Comparison of ENCODE assay signal across 8 mouse cellular contexts in genomic region chr2:122702181-122703036, GRCm38 (mm10). TPM values are rescaled to one million over a fixed set of nuclear protein-coding genes. Genes with fewer than 3 reads are reported as not detected.
DNase-seq lines count a peak whose midpoint lies in the region; ATAC-seq and TF ChIP-seq lines count a peak whose summit lies in the region.

TSS of gene Slc30a4 (minus strand) at chr2:122702663.

- H3K4me2 ChIP-seq in CH12.LX (ENCODE audit: insufficient read depth, low read depth, poor library complexity, severe bottlenecking), result peak within 1 kb of the TSS; percentile 100
- peak within 1 kb of the TSS; percentile 75 for H3K4me2 ChIP-seq in forebrain, postnatal 0 days (ENCODE audit: low read depth)
- H3K4me2 ChIP-seq in lung, embryonic 14.5 days, result peak within 1 kb of the TSS; percentile 82

- peak; percentile 44 for DNase-seq in CH12.LX (ENCODE audit: extremely low read depth)
- DNase-seq in cerebellum, adult 11 months, result peak; percentile 78
- peak; percentile 90 for DNase-seq in forebrain, postnatal 0 days
- peak; percentile 72 for DNase-seq in heart, postnatal 25 days (ENCODE audit: low spot score)
- peak; percentile 52 to 73 for DNase-seq in layer of hippocampus, adult 2 months (ENCODE audit: low spot score in 2 of 2)
- peak; percentile 92 for DNase-seq in lung, embryonic 14.5 days
- peak; percentile 67 for DNase-seq in thymus, adult 2 months

- peak within 1 kb of the TSS; percentile 78 to 85 (median 79) for H3K4me3 ChIP-seq in CH12.LX (replicated peaks in 1 of 3; ENCODE audit: low read depth in 2 of 3, low read length in 2 of 3, poor library complexity in 1 of 3)
- H3K4me3 ChIP-seq in forebrain, postnatal 0 days (ENCODE audit: low read depth, low read length), result peak within 1 kb of the TSS; percentile 79
- H3K4me3 ChIP-seq in layer of hippocampus, adult 2 months, result peak within 1 kb of the TSS; percentile 79
- H3K4me3 ChIP-seq in lung, embryonic 14.5 days (ENCODE audit: low read depth, low read length), result peak within 1 kb of the TSS; percentile 73
- H3K4me3 ChIP-seq in olfactory bulb, adult 2 months (ENCODE audit: insufficient read depth, low read depth, low read length), result peak within 1 kb of the TSS; percentile 84
- H3K4me3 ChIP-seq in thymus, adult 2 months (ENCODE audit: control insufficient read depth, insufficient read depth, low read length), result peak within 1 kb of the TSS; percentile 82

- no peak for TF ChIP-seq RAD21 in CH12.LX (IDR thresholded peaks at IDR 0.05; ENCODE audit: low read depth, low read length)

- TF ChIP-seq CTCF in CH12.LX (conservative IDR thresholded peaks at IDR 0.05 in 1 of 2, IDR thresholded peaks at IDR 0.05 in 1 of 2; ENCODE audit: low read depth in 2 of 2, low read length in 2 of 2), result no peak
- peak; percentile 30; the same call in 1 of the 2 replicates for TF ChIP-seq CTCF in forebrain, postnatal 0 days (IDR thresholded peaks at IDR 0.05; ENCODE audit: low read depth)
- no peak; the same call in 1 of the 2 replicates for TF ChIP-seq CTCF in layer of hippocampus, adult 2 months (conservative IDR thresholded peaks at IDR 0.05)
- no peak for TF ChIP-seq CTCF in lung, embryonic 14.5 days (IDR thresholded peaks at IDR 0.05; ENCODE audit: low read depth)
- peak; percentile 15; the same call in 1 of the 2 replicates for TF ChIP-seq CTCF in olfactory bulb, adult 2 months (IDR thresholded peaks at IDR 0.05; ENCODE audit: insufficient read depth, low read depth, low read length)
- TF ChIP-seq CTCF in thymus, adult 2 months (IDR thresholded peaks at IDR 0.05; ENCODE audit: borderline replicate concordance, control insufficient read depth, extremely low read depth, insufficient read depth, low read length, poor library complexity), result no peak; the same call in 1 of the 2 replicates

- TF ChIP-seq POLR2A in CH12.LX (IDR thresholded peaks at IDR 0.05; ENCODE audit: low read depth, low read length), result peak; percentile 48; the same call in 1 of the 2 replicates
- peak; percentile 26; the same call in 1 of the 2 replicates for TF ChIP-seq POLR2A in olfactory bulb, adult 2 months (IDR thresholded peaks at IDR 0.05; ENCODE audit: insufficient read depth, low read depth, low read length)
- peak; percentile 75 for TF ChIP-seq POLR2A in thymus, adult 2 months (IDR thresholded peaks at IDR 0.05; ENCODE audit: control insufficient read depth, extremely low read depth, insufficient read depth, low read length, poor library complexity)

- H3K4me1 ChIP-seq in CH12.LX (ENCODE audit: control insufficient read depth in 1 of 2, insufficient read depth in 2 of 2), result peaks cover 0 to 22% of the 10 kb centered on the region in 2 experiments; a peak in 1 of 4 replicates
- H3K4me1 ChIP-seq in forebrain, postnatal 0 days (ENCODE audit: insufficient read depth), result peaks cover 6% of the 10 kb centered on the region
- H3K4me1 ChIP-seq in lung, embryonic 14.5 days (ENCODE audit: insufficient read depth), result 0 out of 2 replicates have a peak, but pooled peaks cover 4% of the 10 kb centered on the region
- H3K4me1 ChIP-seq in olfactory bulb, adult 2 months (ENCODE audit: control insufficient read depth, insufficient read depth, low read length), result no peaks in the 10 kb centered on the region
- H3K4me1 ChIP-seq in thymus, adult 2 months (replicated peaks; ENCODE audit: control insufficient read depth, insufficient read depth, low read length), result peaks cover 5% of the 10 kb centered on the region

- dilution Hi-C loops in CH12.LX (cut with MboI; ENCODE audit: extremely low pct_ligation_motif_present, extremely low pct_unique_long_range_greater_than_20kb, low sequenced_read_pairs), result no loop called here

- no peaks in the 10 kb centered on the region for H3K9me3 ChIP-seq in CH12.LX (replicated peaks; ENCODE audit: low read length)
- no peaks in the 10 kb centered on the region for H3K9me3 ChIP-seq in forebrain, postnatal 0 days (ENCODE audit: low read length)
- H3K9me3 ChIP-seq in lung, embryonic 14.5 days (ENCODE audit: low read depth, low read length), result no peaks in the 10 kb centered on the region

- WGBS in forebrain, postnatal 0 days, result under 1% methylated on average over 104 of the region's 111 CpGs
- WGBS in lung, embryonic 14.5 days, result under 1% methylated on average over 94 of the region's 111 CpGs
- WGBS in olfactory bulb, adult 2 months, result under 1% methylated on average over 109 of the region's 111 CpGs
- 3% methylated on average over 104 of the region's 111 CpGs for WGBS in thymus, adult 2 months

- no peak within 1 kb of the TSS for H3K27ac ChIP-seq in CH12.LX (ENCODE audit: insufficient read depth, low read depth)
- H3K27ac ChIP-seq in forebrain, postnatal 0 days (ENCODE audit: low read depth, low read length), result peak within 1 kb of the TSS; percentile 79
- H3K27ac ChIP-seq in layer of hippocampus, adult 2 months, result peak within 1 kb of the TSS; percentile 88
- peak within 1 kb of the TSS; percentile 24; the same call in 1 of the 2 replicates for H3K27ac ChIP-seq in lung, embryonic 14.5 days (ENCODE audit: low read depth)
- H3K27ac ChIP-seq in olfactory bulb, adult 2 months (ENCODE audit: insufficient read depth, low read depth, low read length), result peak within 1 kb of the TSS; percentile 69
- H3K27ac ChIP-seq in thymus, adult 2 months (ENCODE audit: control insufficient read depth, insufficient read depth, low read length), result no peak within 1 kb of the TSS

- in situ Hi-C loops in CH12.LX (cut with MboI; ENCODE audit: low pct_ligation_motif_present, low pct_unique_long_range_greater_than_20kb, low sequenced_read_pairs), result no loop called here

- peak; percentile 95 for ATAC-seq in forebrain, postnatal 0 days
- ATAC-seq in lung, embryonic 14.5 days (ENCODE audit: insufficient read depth), result peak; percentile 99

- peaks cover 19% of the 10 kb centered on the region for H3K27me3 ChIP-seq in CH12.LX (replicated peaks)
- H3K27me3 ChIP-seq in forebrain, postnatal 0 days (ENCODE audit: insufficient read depth, low read length), result no peaks in the 10 kb centered on the region
- H3K27me3 ChIP-seq in lung, embryonic 14.5 days (ENCODE audit: insufficient read depth, low read length), result no peaks in the 10 kb centered on the region
- no peaks in the 10 kb centered on the region for H3K27me3 ChIP-seq in thymus, adult 2 months (ENCODE audit: control insufficient read depth, insufficient read depth, low read length)

- intact Hi-C loops in heart, postnatal 25 days (cut with DNase I), result loop anchor here (2.0 kb wide), 1 partner anchor 36 kb away; the partner anchor contains the start of gene Bloc1s6

- H3K79me2 ChIP-seq in CH12.LX (replicated peaks; ENCODE audit: control insufficient read depth, extremely low read depth, insufficient read depth, poor library complexity, severe bottlenecking), result no peaks in the 10 kb centered on the region

- H3K36me3 ChIP-seq in CH12.LX (replicated peaks in 1 of 2; ENCODE audit: control insufficient read depth in 1 of 2, insufficient read depth in 1 of 2, low read length in 1 of 2), result peaks cover 0 to 3% of the 10 kb centered on the region in 2 experiments
- no peaks in the 10 kb centered on the region for H3K36me3 ChIP-seq in forebrain, postnatal 0 days (ENCODE audit: insufficient read depth)
- H3K36me3 ChIP-seq in lung, embryonic 14.5 days (ENCODE audit: insufficient read depth), result no peaks in the 10 kb centered on the region
- H3K36me3 ChIP-seq in thymus, adult 2 months (ENCODE audit: control insufficient read depth, insufficient read depth, low read length), result no peaks in the 10 kb centered on the region

- no peak for TF ChIP-seq EP300 in CH12.LX (IDR thresholded peaks at IDR 0.05; ENCODE audit: low read length)

- H3K9ac ChIP-seq in CH12.LX (ENCODE audit: insufficient read depth, low read depth), result peak within 1 kb of the TSS; percentile 78
- H3K9ac ChIP-seq in forebrain, postnatal 0 days, result peak within 1 kb of the TSS; percentile 73
- peak within 1 kb of the TSS; percentile 71 for H3K9ac ChIP-seq in lung, embryonic 14.5 days

TF ChIP-seq in CH12.LX, 34 proteins besides CTCF, POLR2A, EP300 and RAD21:
- TF ChIP-seq ELF1 (IDR thresholded peaks at IDR 0.05; ENCODE audit: low read depth, low read length) (no peak; the same call in 1 of the 2 replicates), ZC3H11A (IDR thresholded peaks at IDR 0.05; ENCODE audit: low read depth, low read length) (no peak), NRF1 (IDR thresholded peaks at IDR 0.05; ENCODE audit: low read depth, low read length) (peak; percentile 81), MAZ (IDR thresholded peaks at IDR 0.05; ENCODE audit: low read depth, low read length) (peak; percentile 72; the same call in 1 of the 2 replicates), MXI1 (IDR thresholded peaks at IDR 0.05; ENCODE audit: low read depth, low read length) (no peak), BHLHE40 (IDR thresholded peaks at IDR 0.05; ENCODE audit: low read depth, low read length) (peak; percentile 34; the same call in 1 of the 2 replicates), MEF2A (IDR thresholded peaks at IDR 0.05; ENCODE audit: borderline replicate concordance, low read depth, low read length) (no peak; the same call in none of the 2 replicates), SIN3A (IDR thresholded peaks at IDR 0.05; ENCODE audit: low read length) (peak; percentile 61; the same call in 1 of the 2 replicates), MAFK (IDR thresholded peaks at IDR 0.05; ENCODE audit: insufficient replicate concordance, low read length) (no peak), HCFC1 (IDR thresholded peaks at IDR 0.05; ENCODE audit: low read depth, low read length) (peak; percentile 54), IRF4 (IDR thresholded peaks at IDR 0.05; ENCODE audit: low read depth, low read length) (no peak), RCOR1 (conservative IDR thresholded peaks at IDR 0.05; ENCODE audit: low read depth, low read length) (no peak), TCF12 (IDR thresholded peaks at IDR 0.05; ENCODE audit: low read depth, low read length) (peak; percentile 9; the same call in 1 of the 2 replicates)

RNA-seq across cellular contexts. Expression of gene Slc30a4, which starts in this region (rescaled TPM):
- total RNA-seq in CH12.LX (2012; rRNA removed) (10.5 and 11.4 TPM in 2 replicates), CH12.LX (2014; rRNA removed) (20.5 and 23.6 TPM in 2 replicates)
- 7.8 and 9.0 TPM in 2 replicates for polyA plus RNA-seq in CH12.LX (2012; ENCODE audit: insufficient read length, low read depth)
- total RNA-seq in forebrain, postnatal 0 days (2014; rRNA removed), result 52.5 and 53.9 TPM in 2 replicates
- 8.7 and 9.1 TPM in 2 replicates for polyA plus RNA-seq in forebrain, postnatal 0 days (2015; fragmentation: Nextera tagmentation; extraction: Ambion mirVana)
- total RNA-seq in heart, postnatal 25 days (2021), result 1 to 10 TPM; 8.2 to 8.9 TPM
- 10 to 100 TPM; 27.4 to 29.2 TPM for total RNA-seq in layer of hippocampus, adult 2 months (2021)
- 11.1 and 12.9 TPM in 2 replicates for polyA plus RNA-seq in lung, embryonic 14.5 days (2014; fragmentation: Nextera tagmentation; extraction: Ambion mirVana)
- polyA plus RNA-seq in olfactory bulb, adult 2 months (2012; ENCODE audit: insufficient read depth, insufficient read length, low replicate concordance, missing spikeins), result not detected in 2 replicates
- polyA plus RNA-seq in thymus, adult 2 months (2012; rRNA removed), result 7.3 and 8.0 TPM in 2 replicates

Comparison
In these comparisons a context has a peak if more than half of its experiments do, and no peak if none do; other contexts are left out.
1. H3K27ac ChIP-seq: peak in forebrain, postnatal 0 days (single experiment), layer of hippocampus, adult 2 months (single experiment), lung, embryonic 14.5 days (single experiment) and olfactory bulb, adult 2 months (single experiment); none in CH12.LX (single experiment) and thymus, adult 2 months (single experiment).
2. CTCF ChIP-seq: peak in forebrain, postnatal 0 days (single experiment) and olfactory bulb, adult 2 months (single experiment); none in CH12.LX (0 of 2), layer of hippocampus, adult 2 months (single experiment), lung, embryonic 14.5 days (single experiment) and thymus, adult 2 months (single experiment).
3. Peak in every context shown above with its lines, with median percentiles within 50 percentile points of each other: DNase-seq, H3K4me2 ChIP-seq, H3K4me3 ChIP-seq, H3K9ac ChIP-seq and POLR2A ChIP-seq.